Mouse (Mus musculus): ENCODE data around the gene Ubap1l.

- no peak for TF ChIP-seq CTCF (IDR thresholded peaks at IDR 0.05; ENCODE audit: low read depth, low read length)
- no peak for TF ChIP-seq GATA1 (IDR thresholded peaks at IDR 0.05; ENCODE audit: borderline replicate concordance, low read length)
Measured at GRCm38 (mm10) chr9:65381017-65381590, 20.3 kb downstream of the Ubap1l start.
